Comparison of ENCODE assay signal across 8 mouse cellular contexts in the genomic region with DNA sequence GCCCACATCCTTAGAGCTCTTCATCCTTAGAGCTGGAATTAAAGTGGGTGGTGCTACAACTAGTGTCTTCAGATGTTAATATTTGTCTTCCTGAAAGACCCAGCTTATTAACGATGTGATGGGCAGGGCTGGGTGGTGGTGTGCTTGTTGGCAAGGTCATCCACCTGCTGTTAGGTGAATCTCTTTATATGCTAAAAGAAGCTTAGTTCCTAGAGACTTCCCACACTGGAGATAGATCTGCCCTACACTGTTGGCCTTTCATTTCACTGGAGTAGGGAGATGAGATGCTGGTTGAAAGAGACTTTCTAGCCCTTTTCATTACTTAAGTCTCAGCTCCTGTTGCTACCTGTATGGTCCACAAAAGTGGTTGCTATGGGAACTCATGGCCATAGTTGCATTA. TPM values are rescaled to one million over a fixed set of nuclear protein-coding genes. Genes with fewer than 3 reads are reported as not detected.
DNase-seq lines count a peak whose midpoint lies in the region; ATAC-seq and TF ChIP-seq lines count a peak whose summit lies in the region.

No protein-coding gene starts in this region.

- H3K27ac ChIP-seq in testis, adult 2 months (ENCODE audit: control insufficient read depth, insufficient read depth, low read depth, low read length): no peak overlapping the region
- no peak overlapping the region for H3K27ac ChIP-seq in liver, embryonic 12.5 days

- no peaks in the 10 kb centered on the region for H3K27me3 ChIP-seq in erythroblast, embryonic 14.5 days (ENCODE audit: control insufficient read depth)
- H3K27me3 ChIP-seq in testis, adult 2 months (ENCODE audit: control insufficient read depth, insufficient read depth, low read length): no peaks in the 10 kb centered on the region
- no peaks in the 10 kb centered on the region for H3K27me3 ChIP-seq in liver, embryonic 12.5 days (replicated peaks)

- no peak for TF ChIP-seq POLR2A in testis, adult 2 months (IDR thresholded peaks at IDR 0.05; ENCODE audit: control insufficient read depth, low read depth, low read length)

- H3K9me3 ChIP-seq in erythroblast, embryonic 14.5 days (ENCODE audit: control insufficient read depth, low read length): peaks cover 5% of the 10 kb centered on the region
- H3K9me3 ChIP-seq in liver, embryonic 12.5 days (replicated peaks): 0 out of 2 replicates have a peak, but pooled peaks cover 8% of the 10 kb centered on the region

- peak overlapping the region; percentile 94 for H3K4me3 ChIP-seq in erythroblast, embryonic 14.5 days (replicated peaks)
- peak overlapping the region; percentile 99; the same call in 1 of the 2 replicates for H3K4me3 ChIP-seq in testis, adult 2 months (ENCODE audit: control insufficient read depth, low read depth, low read length)
- H3K4me3 ChIP-seq in liver, embryonic 12.5 days: peak overlapping the region; percentile 94

- WGBS in liver, embryonic 12.5 days (ENCODE audit: insufficient replicate concordance): 5% methylated on average over 1 of the region's 1 CpGs

- no peak for DNase-seq in testis, postnatal 10 days (ENCODE audit: low spot score)
- DNase-seq in right cerebral cortex, postnatal 4 days: no peak
- DNase-seq in frontal cortex, postnatal 10 days (ENCODE audit: low spot score in 2 of 2): no peak
- DNase-seq in embryo, embryonic 11 days: no peak

- TF ChIP-seq CTCF in testis, adult 2 months (IDR thresholded peaks at IDR 0.05; ENCODE audit: control insufficient read depth, insufficient read depth, insufficient replicate concordance, low read depth, low read length): no peak

- H3K9ac ChIP-seq in liver, embryonic 12.5 days: peak overlapping the region; percentile 96

- H3K4me2 ChIP-seq in liver, embryonic 12.5 days: peak overlapping the region; percentile 83

- H3K4me1 ChIP-seq in erythroblast, embryonic 14.5 days (ENCODE audit: control insufficient read depth): peaks cover 41% of the 10 kb centered on the region
- H3K4me1 ChIP-seq in testis, adult 2 months (ENCODE audit: control insufficient read depth, insufficient read depth, low read length): peaks cover 16% of the 10 kb centered on the region
- peaks cover 36% of the 10 kb centered on the region for H3K4me1 ChIP-seq in liver, embryonic 12.5 days

- H3K36me3 ChIP-seq in erythroblast, embryonic 14.5 days (ENCODE audit: control insufficient read depth): peaks cover 41% of the 10 kb centered on the region
- H3K36me3 ChIP-seq in testis, adult 2 months (ENCODE audit: control insufficient read depth, insufficient read depth, low read length): no peaks in the 10 kb centered on the region; the same call in 1 of the 2 replicates
- peaks cover 40% of the 10 kb centered on the region for H3K36me3 ChIP-seq in liver, embryonic 12.5 days

- no peak for ATAC-seq in erythroblast, adult 5-6 weeks (replicated peaks; ENCODE audit: low FRiP score, poor library complexity, severe bottlenecking)
- no peak for ATAC-seq in liver, embryonic 12.5 days

RNA-seq across cellular contexts. Expression of a gene that starts 1.3 kb away (rescaled TPM):
- polyA plus RNA-seq in erythroblast, embryonic 14.5 days (2012): 0.79 and 1.2 TPM in 2 replicates
- 6.1 and 9.2 TPM in 2 replicates for total RNA-seq in erythroblast, adult 5-6 weeks (2015; ENCODE audit: low replicate concordance)
- total RNA-seq in erythroblast, adult 5-6 weeks (2017; ENCODE audit: low replicate concordance): 15.3 and 17.4 TPM in 2 replicates
- 25.6 and 27.2 TPM in 2 replicates for polyA plus RNA-seq in testis, adult 2 months (2012; rRNA removed)
- 47.2 and 47.3 TPM in 2 replicates for polyA plus RNA-seq in liver, embryonic 12.5 days (2016; fragmentation: Nextera tagmentation; extraction: Ambion mirVana)

RNA-seq across cellular contexts. Expression of a gene that starts 8.8 kb away (rescaled TPM):
- 7.7 and 11.4 TPM in 2 replicates for polyA plus RNA-seq in erythroblast, embryonic 14.5 days (2012)
- total RNA-seq in erythroblast, adult 5-6 weeks (2015; ENCODE audit: low replicate concordance): 20.9 and 22.9 TPM in 2 replicates
- 10.6 and 14.1 TPM in 2 replicates for total RNA-seq in erythroblast, adult 5-6 weeks (2017; ENCODE audit: low replicate concordance)
- 109 and 119 TPM in 2 replicates for polyA plus RNA-seq in testis, adult 2 months (2012; rRNA removed)
- polyA plus RNA-seq in liver, embryonic 12.5 days (2016; fragmentation: Nextera tagmentation; extraction: Ambion mirVana): 38.5 and 39.0 TPM in 2 replicates

Comparison
In these comparisons a context has a peak if more than half of its experiments do, and no peak if none do; other contexts are left out.
1. RNA of a gene that starts 1.3 kb away (polyA plus RNA-seq): 47.2 to 47.3 TPM in liver, embryonic 12.5 days and 25.6 to 27.2 TPM in testis, adult 2 months; 0.79 to 1.2 TPM in erythroblast, embryonic 14.5 days; every median in the first group is over 10 times any median in the second.
2. Peak in every context shown above with its lines, with median percentiles within 50 percentile points of each other: H3K4me3 ChIP-seq.